Mouse (Mus musculus) layer of hippocampus, adult 8-10 months (tissue): ENCODE data around the gene Ccdc124. TPM values are rescaled to one million over a fixed set of nuclear protein-coding genes. Genes with fewer than 3 reads are reported as not detected.
"Not testable (repeated sequence)": the region's sequence is repeated elsewhere in the genome, so short reads cannot be mapped to it uniquely, and the experiment has no call there.

Experiments used
- DNase-seq, 2 experiments: peaks; one replicate each; pipeline ENCODE4 v3.0.0; 2022; ENCODE audit warnings: low spot score in 2 of 2
- microRNA-seq, 2 experiments: library from miRNA; unstranded; fragments of <30 nt; microRNA quantifications; one replicate each; pipeline ENCODE4 v1.2.0; 2022
- total RNA-seq, 4 experiments: library from RNA; stranded (reverse); gene quantifications; 2 replicates each; pipeline ENCODE4 v1.2.4; 2022

Ccdc124 gene
- total RNA-seq, 4 experiments from 2014 or later, result 69.8 to 87.9 (median 78.7) TPM

- DNase-seq, result no peak
Measured at GRCm38 (mm10) chr8:70825816-70826215, 47.9 kb downstream of the Ccdc124 start.

- DNase-seq, result no peak
Measured at GRCm38 (mm10) chr8:70823802-70824201, 49.9 kb downstream of the Ccdc124 start.

DNA sequence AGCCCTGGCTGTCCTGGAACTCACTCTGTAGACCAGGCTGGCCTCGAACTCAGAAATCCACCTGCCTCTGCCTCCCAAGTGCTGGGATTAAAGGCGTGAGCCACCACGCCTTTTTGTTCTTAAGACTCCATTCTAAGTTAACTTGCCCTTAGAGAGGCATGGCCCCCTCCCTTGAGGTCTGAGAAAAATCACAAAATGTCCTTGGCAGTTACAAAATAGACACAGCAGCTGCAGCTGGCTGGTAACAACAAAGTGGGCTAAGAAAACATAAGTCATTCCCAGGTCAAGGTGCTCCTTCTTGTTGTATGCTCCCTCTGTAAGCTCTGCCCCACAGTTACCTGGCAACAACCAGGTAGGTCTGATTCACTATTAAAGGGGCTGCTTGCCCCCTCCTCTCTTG, 51.1 kb downstream of the Ccdc124 start:
- not testable (repeated sequence) for DNase-seq

DNA sequence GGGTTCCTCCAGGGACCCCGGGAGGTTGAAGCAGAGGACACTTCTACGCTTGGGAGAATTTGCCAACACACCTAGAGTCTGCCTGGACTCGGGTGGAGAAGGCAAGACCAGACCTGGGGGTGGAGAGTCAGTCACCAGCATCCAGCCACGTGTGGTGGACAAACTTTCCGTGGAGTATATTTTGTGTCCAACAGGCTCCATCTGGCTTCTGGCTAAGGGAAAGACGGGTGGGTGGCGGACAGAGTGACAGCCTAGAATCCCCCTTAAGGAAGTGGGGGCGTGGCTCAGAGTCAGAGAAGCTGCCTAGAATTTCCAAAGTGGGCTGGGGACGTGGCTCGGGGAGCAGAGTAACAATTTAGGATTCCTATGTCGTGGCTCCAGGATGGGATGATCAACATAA, 51.7 kb downstream of the Ccdc124 start:
- DNase-seq, result no peak

DNA sequence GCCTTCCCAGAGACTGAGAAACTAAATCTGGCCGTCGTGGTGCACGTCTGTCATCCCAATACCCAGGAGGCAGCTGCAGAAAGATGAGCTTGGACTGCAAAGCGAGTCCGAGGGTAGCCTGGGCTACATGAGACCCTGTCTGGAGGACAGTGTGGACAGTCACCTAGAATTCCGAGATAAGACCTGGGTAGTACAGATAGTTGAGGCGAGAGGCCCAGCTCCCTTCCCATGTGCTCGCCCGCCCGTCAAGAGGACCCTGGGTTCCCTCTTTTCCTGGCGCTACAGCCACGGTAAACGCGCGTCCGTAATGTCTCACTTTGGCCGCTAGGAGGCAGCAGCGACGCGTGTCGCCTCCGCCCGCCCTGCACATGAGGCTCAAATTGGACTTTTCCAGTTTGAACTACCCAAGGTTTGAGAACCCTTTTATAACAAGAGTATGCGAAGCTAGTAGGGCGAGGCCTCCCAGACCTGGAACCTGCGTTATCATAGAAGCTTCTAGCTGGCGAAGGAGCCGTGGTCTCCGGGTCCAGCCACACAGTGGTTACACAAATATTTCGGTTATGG, 52.3 kb downstream of the Ccdc124 start:
- DNase-seq, result peak in 1 of 2 experiments; percentile 64

- DNase-seq, result no peak
Measured at GRCm38 (mm10) chr8:70820101-70820935, 53.4 kb downstream of the Ccdc124 start.

Small RNA genes within 50 kb of the gene (microRNA-seq; reads per million reads assigned to microRNA genes)
- gene Mir7067, result 0.64 to 2.3 reads per million in 2 experiments

Other genes starting within 250 kb of the Ccdc124 start
- gene Gdf15, start 241.5 kb downstream of the Ccdc124 start, total RNA-seq, result not detected
- gene Pgpep1, start 213.5 kb downstream of the Ccdc124 start, total RNA-seq, result 10 to 100 TPM; 19.8 to 34.7 (median 23.3) TPM
- gene Lsm4, start 200.7 kb downstream of the Ccdc124 start, total RNA-seq, result 10 to 100 TPM; 57.1 to 66.2 (median 64.1) TPM
- 100 to 1,000 TPM; 149 to 190 (median 160) TPM for gene Jund, start 175.0 kb downstream of the Ccdc124 start, total RNA-seq
- under 1 TPM in 2 of 4 experiments, not detected in 2; 0.14 to 0.16 TPM for gene Iqcn, start 170.5 kb downstream of the Ccdc124 start, total RNA-seq
- not detected for gene Gm3336, start 155.4 kb downstream of the Ccdc124 start, total RNA-seq
- 1 to 10 TPM; 1.1 to 2.9 (median 1.5) TPM for gene Pde4c, start 150.2 kb downstream of the Ccdc124 start, total RNA-seq
- gene Rab3a, start 119.3 kb downstream of the Ccdc124 start, total RNA-seq, result 100 to 1,000 TPM; 732 to 771 (median 756) TPM
- gene Mpv17l2, start 113.0 kb downstream of the Ccdc124 start, total RNA-seq, result 10 to 100 TPM; 30.3 to 38.5 (median 31.7) TPM
- 100 to 1,000 TPM; 145 to 157 (median 153) TPM for gene Pik3r2, start 97.2 kb downstream of the Ccdc124 start, total RNA-seq
- 100 to 1,000 TPM; 340 to 427 (median 396) TPM for gene Mast3, start 68.9 kb downstream of the Ccdc124 start, total RNA-seq
- 1 to 10 TPM in 1 of 4 experiments, under 1 TPM in 3; 0.83 to 1.1 (median 0.85) TPM for gene Il12rb1, start 65.5 kb downstream of the Ccdc124 start, total RNA-seq
- 10 to 100 TPM; 14.8 to 25.8 (median 21.3) TPM for gene Arrdc2, start 34.2 kb downstream of the Ccdc124 start, total RNA-seq
- 10 to 100 TPM; 16.5 to 20.0 (median 16.6) TPM for gene Kcnn1, start 10.7 kb downstream of the Ccdc124 start, total RNA-seq
- gene Slc5a5, start 18.8 kb upstream of the Ccdc124 start, total RNA-seq, result 10 to 100 TPM; 10.5 to 12.3 (median 11.0) TPM
- 100 to 1,000 TPM; 619 to 893 (median 714) TPM for gene Rpl18a, start 23.5 kb upstream of the Ccdc124 start, total RNA-seq
- gene Map1s, start 32.0 kb upstream of the Ccdc124 start, total RNA-seq, result 10 to 100 TPM; 85.7 to 93.1 (median 88.8) TPM